Mouse (Mus musculus): ENCODE measurements at regions not wholly inside any gene's neighbourhood (a gene's known extent, or its start where the extent isn't known, plus 50 kb on each side); places are given as distances from the start of the nearest gene placed in this dataset.

DNA sequence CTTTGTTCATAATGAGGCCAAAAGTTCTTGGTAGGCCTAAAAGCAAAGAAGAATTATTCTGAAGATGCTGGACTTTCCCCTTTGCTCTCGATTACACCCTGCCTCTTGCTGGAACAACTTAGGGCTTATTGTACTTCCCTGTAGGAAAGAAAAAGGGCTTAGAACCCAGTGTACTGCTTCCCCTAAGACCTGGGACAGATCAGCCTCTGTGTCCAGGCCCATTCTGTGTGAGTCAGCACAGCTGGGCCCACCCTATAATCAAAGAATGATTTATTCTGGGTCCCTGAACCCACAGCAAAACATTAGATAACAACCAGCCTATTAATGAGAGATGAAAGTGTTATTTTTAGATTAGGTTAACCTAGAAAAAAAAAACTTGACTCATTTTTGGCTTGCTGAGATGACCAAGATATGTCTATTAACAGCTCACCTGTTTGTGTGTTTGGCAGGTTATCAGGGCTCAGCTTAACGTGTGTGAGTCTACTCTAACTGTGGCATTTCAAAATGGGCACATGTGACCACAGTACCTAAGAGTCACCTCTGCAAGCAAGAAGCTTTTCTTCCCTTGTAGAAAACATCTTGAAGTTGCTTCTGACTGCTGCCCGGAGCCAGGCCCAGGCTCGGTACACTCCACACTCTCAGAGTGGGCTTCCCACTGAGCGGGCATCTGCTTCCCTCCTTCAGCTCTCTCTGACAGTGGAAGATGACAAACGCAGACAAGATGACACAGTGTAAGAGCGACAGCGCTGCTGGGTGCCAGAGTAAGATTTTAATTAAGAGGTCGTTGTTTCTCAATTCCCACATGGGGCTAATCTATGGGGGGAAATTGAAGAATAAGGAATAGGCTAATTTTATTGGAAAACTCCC, 115.9 kb upstream of the Foxq1 start:
- Histone ChIP-seq H3K9ac (ENCODE audit: low read depth, low read length, severe bottlenecking) (no peak overlapping the region), H3K27me3 (ENCODE audit: control insufficient read depth, insufficient read depth, low read length) (no peaks in the 10 kb centered on the region), H3K27ac (replicated peaks; ENCODE audit: low read depth, low read length) (no peak overlapping the region), H3K4me2 (replicated peaks; ENCODE audit: low read depth, low read length, severe bottlenecking) (no peak overlapping the region), H3K36me3 (ENCODE audit: control insufficient read depth, insufficient read depth, low read length) (no peaks in the 10 kb centered on the region), H3K4me3 (replicated peaks; ENCODE audit: low read length) (no peak overlapping the region), H3K4me1 (ENCODE audit: control insufficient read depth, insufficient read depth, low read length) (no peaks in the 10 kb centered on the region), H3K9me3 (ENCODE audit: control insufficient read depth, low read length) (no peaks in the 10 kb centered on the region)
- TF ChIP-seq POLR2A (IDR thresholded peaks at IDR 0.05; ENCODE audit: borderline replicate concordance, extremely low read depth, insufficient read depth, insufficient read length): no peak
- whole genome bisulfite sequencing: 67% methylated on average over 9 of the region's 9 CpGs
- no peak for ATAC-seq (ENCODE audit: low FRiP score, low read depth)
- DNase-seq (ENCODE audit: low spot score): no peak

DNA sequence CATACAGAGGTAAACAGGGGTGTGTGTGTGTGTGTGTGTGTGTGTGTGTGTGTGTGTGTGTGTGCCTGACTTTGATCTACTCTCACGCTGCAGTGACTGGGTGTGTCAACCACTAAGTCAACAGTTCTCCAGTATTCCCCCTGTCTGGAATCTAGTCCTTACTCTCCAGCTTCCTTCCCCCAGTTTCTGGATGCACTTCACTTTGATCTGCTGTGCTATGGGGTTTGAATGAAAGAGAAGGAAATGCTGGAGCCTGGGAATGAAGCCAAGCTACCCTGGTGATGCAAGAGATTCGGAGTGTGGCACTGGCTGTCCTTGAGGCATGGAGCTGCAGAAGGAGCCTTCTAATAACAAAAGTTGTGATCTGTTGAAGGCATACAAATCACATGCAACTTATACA, 97.1 kb upstream of the Foxq1 start:
- 66% methylated on average over 2 of the region's 2 CpGs for WGBS
- ATAC-seq (ENCODE audit: low FRiP score, low read depth) (no peak), DNase-seq (ENCODE audit: low spot score) (peak; percentile 8)

DNA sequence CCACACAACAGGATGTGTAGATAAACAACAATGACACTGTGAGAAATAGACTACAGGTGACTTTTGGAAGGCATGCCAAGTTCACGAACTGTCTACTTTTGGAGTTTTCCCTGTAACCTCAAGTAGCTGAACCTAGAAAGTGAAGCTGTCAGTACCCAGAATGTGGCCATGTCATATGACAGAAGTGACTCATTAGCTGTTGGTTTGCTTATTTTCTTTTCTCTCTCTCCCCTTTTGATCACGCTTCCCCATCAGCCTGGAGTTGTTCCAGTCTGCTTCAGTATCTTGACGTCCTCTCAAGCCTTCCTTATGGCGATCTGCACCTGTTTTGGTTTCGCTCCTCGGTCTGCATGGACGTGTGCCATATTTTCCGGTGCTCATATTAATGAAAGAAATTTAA, 90.8 kb upstream of the Foxq1 start:
- no peak for TF ChIP-seq POLR2A (IDR thresholded peaks at IDR 0.05; ENCODE audit: borderline replicate concordance, extremely low read depth, insufficient read depth, insufficient read length)
- H3K36me3 ChIP-seq (ENCODE audit: control insufficient read depth, insufficient read depth, low read length): no peaks in the 10 kb centered on the region
- no peaks in the 10 kb centered on the region for H3K9me3 ChIP-seq (ENCODE audit: control insufficient read depth, low read length)
- no peak overlapping the region for H3K4me3 ChIP-seq (replicated peaks; ENCODE audit: low read length)
- no peak for ATAC-seq (ENCODE audit: low FRiP score, low read depth)
- H3K27ac ChIP-seq (replicated peaks; ENCODE audit: low read depth, low read length): no peak overlapping the region
- H3K27me3 ChIP-seq (ENCODE audit: control insufficient read depth, insufficient read depth, low read length): no peaks in the 10 kb centered on the region
- DNase-seq (ENCODE audit: low spot score): no peak
- 88% methylated on average over 8 of the region's 8 CpGs for WGBS
- H3K4me1 ChIP-seq (ENCODE audit: control insufficient read depth, insufficient read depth, low read length): no peaks in the 10 kb centered on the region
- H3K4me2 ChIP-seq (replicated peaks; ENCODE audit: low read depth, low read length, severe bottlenecking): no peak overlapping the region
- H3K9ac ChIP-seq (ENCODE audit: low read depth, low read length, severe bottlenecking): no peak overlapping the region

More for the DNA sequence above, 97.1 kb upstream of the Foxq1 start:
- no peaks in the 10 kb centered on the region for H3K4me1 ChIP-seq (ENCODE audit: control insufficient read depth, insufficient read depth, low read length)
- H3K9ac ChIP-seq (ENCODE audit: low read depth, low read length, severe bottlenecking): no peak overlapping the region
- H3K27me3 ChIP-seq (ENCODE audit: control insufficient read depth, insufficient read depth, low read length): no peaks in the 10 kb centered on the region
- no peak for TF ChIP-seq POLR2A (IDR thresholded peaks at IDR 0.05; ENCODE audit: borderline replicate concordance, extremely low read depth, insufficient read depth, insufficient read length)
- H3K4me2 ChIP-seq (replicated peaks; ENCODE audit: low read depth, low read length, severe bottlenecking): no peak overlapping the region
- no peak overlapping the region for H3K4me3 ChIP-seq (replicated peaks; ENCODE audit: low read length)
- no peaks in the 10 kb centered on the region for H3K9me3 ChIP-seq (ENCODE audit: control insufficient read depth, low read length)
- H3K36me3 ChIP-seq (ENCODE audit: control insufficient read depth, insufficient read depth, low read length): no peaks in the 10 kb centered on the region
- H3K27ac ChIP-seq (replicated peaks; ENCODE audit: low read depth, low read length): no peak overlapping the region

GRCm38 (mm10) chr13:31465711-31466110, 90.2 kb upstream of the Foxq1 start:
- TF ChIP-seq POLR2A (IDR thresholded peaks at IDR 0.05; ENCODE audit: borderline replicate concordance, extremely low read depth, insufficient read depth, insufficient read length): no peak
- 73% methylated on average over 4 of the region's 4 CpGs for WGBS
- Histone ChIP-seq H3K9me3 (ENCODE audit: control insufficient read depth, low read length) (no peaks in the 10 kb centered on the region), H3K4me1 (ENCODE audit: control insufficient read depth, insufficient read depth, low read length) (no peaks in the 10 kb centered on the region), H3K27me3 (ENCODE audit: control insufficient read depth, insufficient read depth, low read length) (no peaks in the 10 kb centered on the region), H3K4me3 (replicated peaks; ENCODE audit: low read length) (no peak overlapping the region), H3K27ac (replicated peaks; ENCODE audit: low read depth, low read length) (no peak overlapping the region), H3K4me2 (replicated peaks; ENCODE audit: low read depth, low read length, severe bottlenecking) (no peak overlapping the region), H3K9ac (ENCODE audit: low read depth, low read length, severe bottlenecking) (no peak overlapping the region), H3K36me3 (ENCODE audit: control insufficient read depth, insufficient read depth, low read length) (no peaks in the 10 kb centered on the region)
- ATAC-seq (ENCODE audit: low FRiP score, low read depth) (no peak), DNase-seq (ENCODE audit: low spot score) (no peak)

GRCm38 (mm10) chr13:31468131-31468530, 87.8 kb upstream of the Foxq1 start:
- no peaks in the 10 kb centered on the region for H3K9me3 ChIP-seq (ENCODE audit: control insufficient read depth, low read length)
- DNase-seq (ENCODE audit: low spot score) (no peak), ATAC-seq (ENCODE audit: low FRiP score, low read depth) (no peak)
- TF ChIP-seq POLR2A (IDR thresholded peaks at IDR 0.05; ENCODE audit: borderline replicate concordance, extremely low read depth, insufficient read depth, insufficient read length): no peak
- H3K36me3 ChIP-seq (ENCODE audit: control insufficient read depth, insufficient read depth, low read length): no peaks in the 10 kb centered on the region
- 84% methylated on average over 3 of the region's 3 CpGs for WGBS
- no peak overlapping the region for H3K4me2 ChIP-seq (replicated peaks; ENCODE audit: low read depth, low read length, severe bottlenecking)
- no peaks in the 10 kb centered on the region for H3K4me1 ChIP-seq (ENCODE audit: control insufficient read depth, insufficient read depth, low read length)
- no peak overlapping the region for H3K9ac ChIP-seq (ENCODE audit: low read depth, low read length, severe bottlenecking)
- H3K27me3 ChIP-seq (ENCODE audit: control insufficient read depth, insufficient read depth, low read length): no peaks in the 10 kb centered on the region
- no peak overlapping the region for H3K27ac ChIP-seq (replicated peaks; ENCODE audit: low read depth, low read length)
- no peak overlapping the region for H3K4me3 ChIP-seq (replicated peaks; ENCODE audit: low read length)

All from limb, embryonic 14.5 days (tissue).